Mouse (Mus musculus) forebrain, postnatal 0 days (tissue): ENCODE measurements around the gene Ttpal. TPM values are rescaled to one million over a fixed set of nuclear protein-coding genes. Genes with fewer than 3 reads are reported as not detected.
"Not testable (repeated sequence)": the region's sequence is repeated elsewhere in the genome, so short reads cannot be mapped to it uniquely, and the experiment has no call there.

Source experiments
- ATAC-seq: fragments of 200-750 bp; cut with Nextera tagmentation; 2 replicates; pipeline ENCODE4 v1.8.0; 2017; ENCODE audit warnings: mild to moderate bottlenecking, moderate library complexity
- DNase-seq: peaks from one replicate; pipeline ENCODE4 v3.0.0-alpha.2; 2015
- H3K27ac ChIP-seq: fragments of 300-500 bp; sonication (generic); 2 replicates; pipeline ENCODE4 v1.5.1; 2014; ENCODE audit warnings: low read depth, mild to moderate bottlenecking, antibody characterized with exemption, low read length, moderate library complexity, mixed read lengths
- H3K27me3 ChIP-seq: fragments of 300-500 bp; sonication (generic); 2 replicates; pipeline ENCODE4 v1.6.1; 2014; ENCODE audit warnings: mild to moderate bottlenecking, low read length, mixed read lengths; ENCODE audit not compliant: insufficient read depth
- H3K36me3 ChIP-seq: fragments of 300-500 bp; sonication (generic); 2 replicates; pipeline ENCODE4 v1.6.1; 2014; ENCODE audit warnings: mild to moderate bottlenecking, moderate library complexity; ENCODE audit not compliant: insufficient read depth
- H3K4me1 ChIP-seq: fragments of 300-500 bp; sonication (generic); 2 replicates; pipeline ENCODE4 v1.6.1; 2014; ENCODE audit warnings: antibody characterized with exemption; ENCODE audit not compliant: insufficient read depth
- H3K4me2 ChIP-seq: fragments of 300-500 bp; sonication (generic); 2 replicates; pipeline ENCODE4 v1.6.1; 2014; ENCODE audit warnings: low read depth, mild to moderate bottlenecking, moderate library complexity
- H3K4me3 ChIP-seq: fragments of 300-500 bp; sonication (generic); 2 replicates; pipeline ENCODE4 v1.5.1; 2014; ENCODE audit warnings: low read depth, low read length, mixed read lengths
- H3K9ac ChIP-seq: fragments of 300-500 bp; sonication (generic); 2 replicates; pipeline ENCODE4 v1.6.1; 2014; ENCODE audit warnings: mild to moderate bottlenecking
- H3K9me3 ChIP-seq: fragments of 300-500 bp; sonication (generic); 2 replicates; pipeline ENCODE4 v1.6.1; 2016; ENCODE audit warnings: low read length
- CTCF ChIP-seq: sonication (generic); IDR thresholded peaks from 2 replicates; pipeline ENCODE4 v1.5.1; 2016; ENCODE audit warnings: antibody characterized with exemption, control low read depth, low read depth
- WGBS: fragments of 180-500 bp; shearing (Covaris S2); extraction: QIAGEN DNeasy Blood & Tissue Kit; methylation state at CpG from one replicate; pipeline ENCODE4 v1.1.7; 2014; 5-methylcytosine and 5-hydroxymethylcytosine counted together
- polyA plus RNA-seq: library from polyadenylated mRNA; unstranded; fragments of >200 nt; fragmentation: Nextera tagmentation; extraction: Ambion mirVana; gene quantifications from 2 replicates; pipeline ENCODE4 v1.2.1, GENCODE M21; 2015
- total RNA-seq: library from RNA; depleted of rRNA; stranded (reverse); fragments of >200 nt; gene quantifications from 2 replicates; pipeline ENCODE4 v1.2.3, GENCODE M21; 2014

The Ttpal gene
- total and polyA plus RNA-seq, 2 experiments from 2014 or later: 32.1 to 89.2 TPM

GRCm38 (mm10) chr2:163642685-163643575 lies 40.8 kb downstream of the Ttpal start:
- ATAC-seq (no peak), DNase-seq (no peak)
- TF ChIP-seq CTCF: no peak
- Histone ChIP-seq H3K9me3 (no peaks in the 10 kb centered on the region), H3K27ac (no peak overlapping the region; the same call in 1 of the 2 replicates), H3K4me2 (peak overlapping the region; percentile 50), H3K4me3 (no peak overlapping the region; the same call in 1 of the 2 replicates), H3K27me3 (no peaks in the 10 kb centered on the region), H3K36me3 (no peaks in the 10 kb centered on the region), H3K4me1 (peaks cover 11% of the 10 kb centered on the region; the same call in 1 of the 2 replicates), H3K9ac (no peak overlapping the region)
- WGBS: 90% methylated on average over 30 of the region's 30 CpGs

- DNase-seq (no peak), ATAC-seq (no peak)
- TF ChIP-seq CTCF: no peak
- Histone ChIP-seq H3K4me3 (peak overlapping the region; percentile 98), H3K27me3 (no peaks in the 10 kb centered on the region), H3K4me2 (peak overlapping the region; percentile 50), H3K9me3 (no peaks in the 10 kb centered on the region), H3K27ac (no peak overlapping the region), H3K9ac (peak overlapping the region; percentile 95), H3K36me3 (no peaks in the 10 kb centered on the region), H3K4me1 (peaks cover 11% of the 10 kb centered on the region; the same call in 1 of the 2 replicates)
- 74% methylated on average over 2 of the region's 2 CpGs for WGBS
Measured at GRCm38 (mm10) chr2:163643576-163643971, 41.5 kb downstream of the Ttpal start.

GRCm38 (mm10) chr2:163644047-163644446 lies 41.9 kb downstream of the Ttpal start:
- H3K27me3 ChIP-seq: no peaks in the 10 kb centered on the region
- H3K9ac ChIP-seq: peak overlapping the region; percentile 95
- H3K36me3 ChIP-seq: no peaks in the 10 kb centered on the region
- H3K4me1 ChIP-seq: peaks cover 11% of the 10 kb centered on the region; the same call in 1 of the 2 replicates
- WGBS: 4% methylated on average over 4 of the region's 4 CpGs
- peak overlapping the region; percentile 95 for H3K27ac ChIP-seq
- DNase-seq: no peak
- no peaks in the 10 kb centered on the region for H3K9me3 ChIP-seq
- ATAC-seq: no peak
- peak overlapping the region; percentile 98 for H3K4me3 ChIP-seq
- peak; percentile 35 for TF ChIP-seq CTCF
- peak overlapping the region; percentile 50 for H3K4me2 ChIP-seq

GRCm38 (mm10) chr2:163644575-163645385 lies 42.7 kb downstream of the Ttpal start, which contains the start of gene Serinc3:
Serinc3 (minus strand) TSS chr2:163645131.
- peak within 1 kb of the TSS; percentile 95 for H3K27ac ChIP-seq
- H3K36me3 ChIP-seq: no peaks in the 10 kb centered on the region
- no peaks in the 10 kb centered on the region for H3K9me3 ChIP-seq
- H3K27me3 ChIP-seq: no peaks in the 10 kb centered on the region
- H3K4me2 ChIP-seq: peak within 1 kb of the TSS; percentile 50
- TF ChIP-seq CTCF: peak; percentile 66
- H3K4me1 ChIP-seq: peaks cover 11% of the 10 kb centered on the region; the same call in 1 of the 2 replicates
- H3K4me3 ChIP-seq: peak within 1 kb of the TSS; percentile 98
- under 1% methylated on average over 72 of the region's 74 CpGs for WGBS
- peak within 1 kb of the TSS; percentile 95 for H3K9ac ChIP-seq
- ATAC-seq: peak; percentile 98
- peak; percentile 98 for DNase-seq

- ATAC-seq: no peak
- H3K9me3 ChIP-seq: peaks cover 5% of the 10 kb centered on the region; the same call in 1 of the 2 replicates
- no peak overlapping the region for H3K9ac ChIP-seq
- no peak for DNase-seq
- H3K27ac ChIP-seq: 0 out of 2 replicates have a peak overlapping the region, but pooled peaks have one; percentile 46
- no peak for TF ChIP-seq CTCF
- no peak overlapping the region for H3K4me2 ChIP-seq
- no peaks in the 10 kb centered on the region for H3K36me3 ChIP-seq
- H3K27me3 ChIP-seq: no peaks in the 10 kb centered on the region
- H3K4me3 ChIP-seq: no peak overlapping the region
- H3K4me1 ChIP-seq: peaks cover 11% of the 10 kb centered on the region; the same call in 1 of the 2 replicates
- 82% methylated on average over 11 of the region's 11 CpGs for WGBS
Measured at GRCm38 (mm10) chr2:163645700-163646460, 43.8 kb downstream of the Ttpal start.

GRCm38 (mm10) chr2:163646461-163647080 lies 44.5 kb downstream of the Ttpal start:
- TF ChIP-seq CTCF: no peak
- no peak overlapping the region for H3K9ac ChIP-seq
- H3K4me1 ChIP-seq: peaks cover 11% of the 10 kb centered on the region; the same call in 1 of the 2 replicates
- 90% methylated on average over 5 of the region's 5 CpGs for WGBS
- H3K36me3 ChIP-seq: no peaks in the 10 kb centered on the region
- no peak overlapping the region for H3K4me3 ChIP-seq
- DNase-seq (no peak), ATAC-seq (no peak)
- no peak overlapping the region for H3K4me2 ChIP-seq
- H3K27ac ChIP-seq: no peak overlapping the region
- no peaks in the 10 kb centered on the region for H3K27me3 ChIP-seq
- H3K9me3 ChIP-seq: peaks cover 5% of the 10 kb centered on the region; the same call in 1 of the 2 replicates

GRCm38 (mm10) chr2:163655699-163656098 lies 53.6 kb downstream of the Ttpal start:
- H3K4me1 ChIP-seq, H3K27me3 ChIP-seq, H3K27ac ChIP-seq, ATAC-seq, H3K4me2 ChIP-seq, DNase-seq, H3K9ac ChIP-seq, H3K9me3 ChIP-seq, H3K36me3 ChIP-seq, H3K4me3 ChIP-seq: not testable (repeated sequence)
- WGBS: 100% methylated on average over 6 of the region's 12 CpGs
